Mouse (Mus musculus) heart, adult 2 months (tissue): ENCODE measurements at regions not wholly inside any gene's neighbourhood (a gene's known extent, or its start where the extent isn't known, plus 50 kb on each side); places are given as distances from the start of the nearest gene placed in this dataset.

ENCODE experiments used
- DNase-seq, 2 experiments: peaks; one replicate each; pipeline ENCODE4 v3.0.0; 2021
- H3K27ac ChIP-seq: fragments of 200-600 bp; 2 replicates; pipeline ENCODE4 v1.8.1; 2022
- H3K27me3 ChIP-seq: fragments of 200-500 bp; 2 replicates; pipeline ENCODE4 v1.6.1; 2012; ENCODE audit warnings: mild to moderate bottlenecking, low read length, inconsistent platforms, mixed read lengths; ENCODE audit not compliant: control insufficient read depth, insufficient read depth
- H3K36me3 ChIP-seq: fragments of 200-500 bp; 2 replicates; pipeline ENCODE4 v1.6.1; 2012; ENCODE audit warnings: low read length, inconsistent platforms; ENCODE audit not compliant: control insufficient read depth, insufficient read depth
- H3K4me1 ChIP-seq: fragments of 200-500 bp; 2 replicates; pipeline ENCODE4 v1.6.1; 2011; ENCODE audit warnings: low read length; ENCODE audit not compliant: control insufficient read depth, insufficient read depth
- H3K4me3 ChIP-seq: fragments of 200-600 bp; 2 replicates; pipeline ENCODE4 v1.8.1; 2022
- H3K79me2 ChIP-seq: fragments of 200-500 bp; replicated peaks from 2 replicates; pipeline ENCODE4 v1.6.1; 2012; ENCODE audit warnings: mild to moderate bottlenecking, inconsistent platforms, low read length, moderate library complexity, mixed read lengths; ENCODE audit not compliant: control insufficient read depth, insufficient read depth
- H3K9ac ChIP-seq: fragments of 200-500 bp; 2 replicates; pipeline ENCODE4 v1.6.1; 2012; ENCODE audit warnings: low read depth, mild to moderate bottlenecking, control low read depth, inconsistent platforms, low read length, mixed read lengths
- CTCF ChIP-seq: fragments of 200-600 bp; IDR thresholded peaks from 2 replicates; pipeline ENCODE4 v1.8.1; 2022; ENCODE audit warnings: antibody characterized with exemption, mild to moderate bottlenecking, moderate library complexity
- EP300 ChIP-seq: fragments of 200-500 bp; IDR thresholded peaks from 2 replicates; pipeline ENCODE4 v1.6.1; 2011; ENCODE audit warnings: low read depth, low read length, control low read depth; ENCODE audit not compliant: insufficient read depth
- POLR2A ChIP-seq: fragments of 200-500 bp; IDR thresholded peaks from 2 replicates; pipeline ENCODE4 v1.6.1; 2011; ENCODE audit warnings: mild to moderate bottlenecking, low read depth, low read length, control low read depth; ENCODE audit not compliant: insufficient read depth
- WGBS: fragments of 180-500 bp; shearing (Covaris S2); methylation state at CpG from one replicate; pipeline ENCODE4 v1.1.7; 2018; 5-methylcytosine and 5-hydroxymethylcytosine counted together
- intact Hi-C: fragments of 180-260 bp; cut with DNase I; formaldehyde crosslinking; loops from one replicate; pipeline ENCODE4 v1.15.1; 2025

GRCm38 (mm10) chr11:112180666-112181065 is 601.4 kb upstream of the Sox9 start:
- Histone ChIP-seq H3K4me3 (no peak overlapping the region), H3K79me2 (no peaks in the 10 kb centered on the region), H3K27me3 (no peaks in the 10 kb centered on the region), H3K27ac (no peak overlapping the region), H3K9ac (no peak overlapping the region), H3K36me3 (no peaks in the 10 kb centered on the region), H3K4me1 (no peaks in the 10 kb centered on the region)
- no peak for DNase-seq
- TF ChIP-seq EP300 = no peak
- TF ChIP-seq POLR2A = no peak
- TF ChIP-seq CTCF = no peak
- 70% methylated on average over 10 of the region's 10 CpGs for WGBS
- intact Hi-C loops = no loop called here

GRCm38 (mm10) chr11:112197620-112198268 is 584.3 kb upstream of the Sox9 start:
- Histone ChIP-seq H3K36me3 (no peaks in the 10 kb centered on the region), H3K4me3 (no peak overlapping the region), H3K27me3 (no peaks in the 10 kb centered on the region), H3K9ac (no peak overlapping the region), H3K4me1 (no peaks in the 10 kb centered on the region), H3K79me2 (no peaks in the 10 kb centered on the region), H3K27ac (no peak overlapping the region)
- intact Hi-C loops = no loop called here
- no peak for DNase-seq
- 41% methylated on average over 18 of the region's 18 CpGs for WGBS
- no peak for TF ChIP-seq EP300
- no peak for TF ChIP-seq POLR2A
- no peak for TF ChIP-seq CTCF

GRCm38 (mm10) chr11:112204561-112204960 is 577.5 kb upstream of the Sox9 start:
- Histone ChIP-seq H3K79me2 (no peaks in the 10 kb centered on the region), H3K36me3 (no peaks in the 10 kb centered on the region), H3K9ac (no peak overlapping the region), H3K27ac (no peak overlapping the region), H3K4me3 (no peak overlapping the region), H3K4me1 (no peaks in the 10 kb centered on the region), H3K27me3 (no peaks in the 10 kb centered on the region)
- intact Hi-C loops = no loop called here
- WGBS = 46% methylated on average over 2 of the region's 2 CpGs
- no peak for DNase-seq
- no peak for TF ChIP-seq POLR2A
- TF ChIP-seq CTCF = no peak

DNA sequence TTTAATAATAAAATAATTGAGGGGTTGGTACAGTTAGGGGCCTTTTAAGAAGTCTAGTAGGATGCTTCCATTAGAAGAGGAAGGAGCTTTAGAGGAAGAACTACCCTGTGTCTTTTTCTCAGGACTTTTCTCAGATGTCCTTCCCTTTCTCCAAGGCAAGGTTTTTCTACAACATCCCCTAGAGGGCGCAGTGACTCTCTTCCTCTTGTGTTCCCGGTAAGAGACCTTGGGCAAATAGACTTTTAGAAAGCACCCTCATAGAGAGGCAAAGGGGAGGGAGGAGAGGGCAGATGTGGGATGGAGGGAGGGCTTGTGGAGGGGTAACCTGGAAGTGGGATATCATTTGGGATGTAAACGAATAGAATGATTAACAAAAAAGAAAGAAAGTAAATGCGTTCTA is 572.6 kb upstream of the Sox9 start:
- peak in 1 of 2 experiments; percentile 5 for DNase-seq
- Histone ChIP-seq H3K36me3 (no peaks in the 10 kb centered on the region), H3K4me3 (no peak overlapping the region), H3K79me2 (no peaks in the 10 kb centered on the region), H3K9ac (no peak overlapping the region), H3K4me1 (no peaks in the 10 kb centered on the region), H3K27ac (no peak overlapping the region), H3K27me3 (no peaks in the 10 kb centered on the region)
- intact Hi-C loops = no loop called here
- no peak for TF ChIP-seq EP300
- peak; percentile 64 for TF ChIP-seq CTCF
- 30% methylated on average over 4 of the region's 4 CpGs for WGBS

DNA sequence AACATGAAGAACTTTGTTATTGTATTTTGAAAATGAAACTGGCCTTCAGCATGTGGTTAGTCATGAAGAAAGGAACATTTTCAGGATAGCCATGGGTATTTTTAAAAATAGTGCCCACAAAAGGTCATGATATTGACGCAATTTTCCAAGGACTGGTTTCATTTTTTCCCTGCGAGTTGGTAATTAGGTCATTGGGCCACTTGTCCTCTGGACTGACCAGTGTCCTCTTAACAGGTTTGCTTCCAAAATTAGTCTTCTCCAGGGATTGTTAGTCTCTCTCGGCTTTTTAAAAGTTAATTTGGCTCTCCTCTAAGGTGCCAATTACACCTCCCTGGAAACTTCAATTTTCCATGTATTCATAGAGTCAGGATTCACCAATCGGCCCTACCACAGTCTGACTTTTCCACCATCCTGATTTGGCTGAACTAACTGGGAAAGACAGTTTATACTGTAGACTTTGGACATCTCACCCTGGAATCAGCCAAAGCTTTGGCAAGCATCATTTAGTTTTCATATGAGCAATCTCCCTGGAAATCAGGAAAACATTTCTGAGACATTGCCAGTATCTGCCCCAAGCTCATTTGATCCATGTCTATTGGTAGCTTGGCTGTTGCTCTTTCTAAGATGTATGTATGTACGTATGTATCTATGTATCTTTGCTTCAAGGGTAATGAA is 562.8 kb upstream of the Sox9 start:
- 79% methylated on average over 5 of the region's 5 CpGs for WGBS

GRCm38 (mm10) chr11:112234492-112235116 is 547.4 kb upstream of the Sox9 start:
- DNase-seq = no peak
- Histone ChIP-seq H3K4me1 (no peaks in the 10 kb centered on the region), H3K79me2 (no peaks in the 10 kb centered on the region), H3K9ac (no peak overlapping the region), H3K27ac (no peak overlapping the region), H3K4me3 (no peak overlapping the region), H3K36me3 (no peaks in the 10 kb centered on the region), H3K27me3 (no peaks in the 10 kb centered on the region)
- WGBS = 72% methylated on average over 7 of the region's 7 CpGs
- intact Hi-C loops = no loop called here
- TF ChIP-seq EP300 = no peak
- TF ChIP-seq POLR2A = no peak
- TF ChIP-seq CTCF = no peak

More for the DNA sequence above, 562.8 kb upstream of the Sox9 start:
- H3K9ac ChIP-seq = no peak overlapping the region
- no peak overlapping the region for H3K4me3 ChIP-seq
- H3K4me1 ChIP-seq = no peaks in the 10 kb centered on the region
- no peaks in the 10 kb centered on the region for H3K27me3 ChIP-seq
- intact Hi-C loops = no loop called here
- no peak for DNase-seq
- TF ChIP-seq POLR2A (no peak), EP300 (no peak), CTCF (no peak)
- H3K27ac ChIP-seq = no peak overlapping the region
- no peaks in the 10 kb centered on the region for H3K36me3 ChIP-seq
- no peaks in the 10 kb centered on the region for H3K79me2 ChIP-seq
